Mouse (Mus musculus) neutrophil, adult 5-6 weeks (primary cell): ENCODE results near the gene Rab33b. TPM values are rescaled to one million over a fixed set of nuclear protein-coding genes. Genes with fewer than 3 reads are reported as not detected.

Experiments used
- total RNA-seq: library from RNA; stranded (forward); fragments of 200-1000 nt; gene quantifications from 2 replicates; pipeline ENCODE4 v1.2.3, GENCODE M21; 2017

Gene Rab33b
- total RNA-seq, 1 experiment from 2014 or later: 30.6 TPM

Other genes with a start within 250 kb of the Rab33b start
- gene Elf2, start 143.3 kb upstream of the Rab33b start, total RNA-seq: 173 and 175 TPM in 2 replicates
- gene Mgarp, start 87.2 kb upstream of the Rab33b start, total RNA-seq: not detected in 2 replicates
- gene Ndufc1, start 74.9 kb upstream of the Rab33b start, total RNA-seq: 9.1 and 17.5 TPM in 2 replicates
- gene Naa15, start 68.8 kb upstream of the Rab33b start, total RNA-seq: 78.2 and 80.2 TPM in 2 replicates
- 52.6 and 54.0 TPM in 2 replicates for gene Setd7, start 77.0 kb downstream of the Rab33b start, total RNA-seq
- gene Mgst2, start 176.4 kb downstream of the Rab33b start, total RNA-seq: 19.1 and 22.7 TPM in 2 replicates